Mouse (Mus musculus) liver, embryonic 11.5 days (tissue): ENCODE results near the gene Wbp2. TPM values are rescaled to one million over a fixed set of nuclear protein-coding genes. Genes with fewer than 3 reads are reported as not detected.

Source experiments
- ATAC-seq: fragments of 200-750 bp; cut with Nextera tagmentation; replicated peaks from 2 replicates; pipeline ENCODE4 v1.8.0; 2017; ENCODE audit warnings: moderate number of reproducible peaks, mild to moderate bottlenecking, moderate TSS enrichment, moderate library complexity; ENCODE audit not compliant: low FRiP score
- DNase-seq: peaks from one replicate; pipeline ENCODE4 v3.0.0-alpha.2; 2017; ENCODE audit warnings: low spot score
- H3K27ac ChIP-seq: fragments of 300-500 bp; sonication (generic); 2 replicates; pipeline ENCODE4 v1.5.1; 2014; ENCODE audit warnings: mild to moderate bottlenecking, low read depth, low read length, control low read depth
- H3K27me3 ChIP-seq: fragments of 300-500 bp; sonication (generic); replicated peaks from 2 replicates; pipeline ENCODE4 v1.6.1; 2014; ENCODE audit warnings: low read length, mixed read lengths; ENCODE audit not compliant: control insufficient read depth, insufficient read depth
- H3K36me3 ChIP-seq: fragments of 300-500 bp; sonication (generic); 2 replicates; pipeline ENCODE4 v1.6.1; 2014; ENCODE audit warnings: mild to moderate bottlenecking, low read length, moderate library complexity, mixed read lengths; ENCODE audit not compliant: control insufficient read depth, insufficient read depth
- H3K4me1 ChIP-seq: fragments of 300-500 bp; sonication (generic); replicated peaks from 2 replicates; pipeline ENCODE4 v1.6.1; 2014; ENCODE audit warnings: low read length, mixed read lengths; ENCODE audit not compliant: control insufficient read depth, insufficient read depth
- H3K4me2 ChIP-seq: fragments of 300-500 bp; sonication (generic); 2 replicates; pipeline ENCODE4 v1.6.1; 2014; ENCODE audit warnings: mild to moderate bottlenecking, control low read depth, moderate library complexity
- H3K4me3 ChIP-seq: fragments of 300-500 bp; sonication (generic); 2 replicates; pipeline ENCODE4 v1.5.1; 2014; ENCODE audit warnings: low read depth, low read length, control low read depth
- H3K9ac ChIP-seq: fragments of 300-500 bp; sonication (generic); 2 replicates; pipeline ENCODE4 v1.6.1; 2014; ENCODE audit warnings: low read depth, low read length, control low read depth
- H3K9me3 ChIP-seq: fragments of 300-500 bp; sonication (generic); 2 replicates; pipeline ENCODE4 v1.6.1; 2016; ENCODE audit warnings: low read length, inconsistent platforms, mixed read lengths; ENCODE audit not compliant: control insufficient read depth
- WGBS: fragments of 180-500 bp; shearing (Covaris S2); extraction: QIAGEN DNeasy Blood & Tissue Kit; methylation state at CpG from one replicate; pipeline ENCODE4 v1.1.7; 2014; 5-methylcytosine and 5-hydroxymethylcytosine counted together
- polyA plus RNA-seq: library from polyadenylated mRNA; unstranded; fragments of >200 nt; fragmentation: Nextera tagmentation; extraction: Ambion mirVana; gene quantifications from 2 replicates; pipeline ENCODE4 v1.2.1, GENCODE M21; 2014

The Wbp2 gene
- polyA plus RNA-seq, 1 experiment from 2014 or later = 105 TPM

DNA sequence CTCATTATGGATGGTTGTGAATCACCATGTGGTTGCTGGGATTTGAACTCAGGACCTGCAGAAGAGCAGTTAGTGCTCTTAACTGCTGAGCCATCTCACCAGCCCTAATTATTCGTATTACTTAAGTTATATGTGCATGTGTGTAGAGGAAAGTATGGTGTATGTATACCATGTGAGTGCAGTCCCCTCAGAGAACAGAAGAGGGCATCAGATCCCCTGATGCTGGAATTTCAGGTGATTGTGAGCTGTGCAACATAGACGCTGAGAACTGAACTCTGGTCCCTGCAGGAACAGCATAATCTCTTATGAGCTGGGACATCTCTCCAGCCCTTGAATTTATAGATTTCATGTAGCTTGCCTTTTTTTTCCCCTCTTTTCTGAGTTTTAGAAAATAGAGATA is 45.0 kb downstream of the Wbp2 start:
- H3K36me3 ChIP-seq = peaks cover 33% of the 10 kb centered on the region
- no peak for DNase-seq

GRCm38 (mm10) chr11:116040593-116040992 is 46.2 kb downstream of the Wbp2 start:
- H3K27ac ChIP-seq = no peak overlapping the region
- WGBS = 80% methylated on average over 6 of the region's 6 CpGs
- H3K27me3 ChIP-seq = no peaks in the 10 kb centered on the region
- peaks cover 29% of the 10 kb centered on the region for H3K36me3 ChIP-seq
- ATAC-seq (no peak), DNase-seq (no peak)
- no peak overlapping the region for H3K4me3 ChIP-seq
- H3K9me3 ChIP-seq = no peaks in the 10 kb centered on the region; the same call in 1 of the 2 replicates
- H3K4me1 ChIP-seq = no peaks in the 10 kb centered on the region
- H3K4me2 ChIP-seq = no peak overlapping the region
- H3K9ac ChIP-seq = no peak overlapping the region

More for the DNA sequence above, 45.0 kb downstream of the Wbp2 start:
- no peak for ATAC-seq
- no peaks in the 10 kb centered on the region for H3K27me3 ChIP-seq
- no peak overlapping the region for H3K4me3 ChIP-seq
- H3K4me2 ChIP-seq = no peak overlapping the region
- WGBS = 93% methylated on average over 2 of the region's 2 CpGs
- H3K4me1 ChIP-seq = no peaks in the 10 kb centered on the region
- no peak overlapping the region for H3K27ac ChIP-seq
- no peak overlapping the region for H3K9ac ChIP-seq
- H3K9me3 ChIP-seq = no peaks in the 10 kb centered on the region; the same call in 1 of the 2 replicates

DNA sequence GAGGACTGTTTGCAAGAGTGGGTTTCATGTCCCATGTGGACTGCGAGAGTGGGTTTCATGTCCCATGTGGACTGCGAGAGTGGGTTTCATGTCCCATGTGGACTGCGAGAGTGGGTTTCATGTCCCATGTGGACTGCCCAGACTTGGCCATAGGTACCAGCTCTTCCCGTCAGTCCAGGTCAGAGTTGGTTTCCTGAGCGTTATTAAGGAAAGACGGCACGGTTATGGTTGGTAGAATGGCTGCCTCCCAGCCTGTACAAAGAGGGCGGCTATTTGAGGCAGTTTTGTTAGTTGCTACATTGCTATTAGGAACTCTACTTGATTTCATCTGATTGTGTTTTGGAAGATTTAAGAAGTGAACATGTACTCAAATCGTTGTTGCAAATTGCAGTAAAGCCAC is 49.0 kb downstream of the Wbp2 start:
- WGBS = 93% methylated on average over 9 of the region's 9 CpGs
- H3K4me2 ChIP-seq = no peak overlapping the region
- no peaks in the 10 kb centered on the region for H3K4me1 ChIP-seq
- no peak overlapping the region for H3K9ac ChIP-seq
- DNase-seq = no peak
- no peak overlapping the region for H3K27ac ChIP-seq
- H3K9me3 ChIP-seq = no peaks in the 10 kb centered on the region; the same call in 1 of the 2 replicates
- H3K36me3 ChIP-seq = peaks cover 22% of the 10 kb centered on the region
- no peak overlapping the region for H3K4me3 ChIP-seq
- H3K27me3 ChIP-seq = no peaks in the 10 kb centered on the region
- ATAC-seq = no peak

DNA sequence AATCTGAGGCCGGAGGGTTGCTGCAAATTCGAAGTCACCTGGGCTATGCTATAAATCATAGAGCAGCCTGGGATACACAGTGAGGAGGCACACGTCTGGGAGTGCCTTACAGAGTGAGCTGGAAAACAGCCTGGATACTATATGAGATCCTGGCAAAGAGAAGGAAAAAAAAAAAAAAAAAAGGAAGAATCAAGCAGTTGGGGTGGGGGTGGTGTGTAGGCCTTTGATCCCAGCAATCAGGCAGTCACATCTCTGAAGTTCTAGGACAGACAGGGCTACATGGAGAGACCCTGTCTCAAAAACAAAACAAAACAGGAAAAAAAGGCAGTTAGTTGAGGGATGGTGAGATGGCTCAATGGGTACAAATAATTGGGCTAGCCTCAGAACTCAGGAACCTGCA is 50.1 kb downstream of the Wbp2 start:
- ATAC-seq = no peak
- WGBS = 93% methylated on average over 3 of the region's 3 CpGs

DNA sequence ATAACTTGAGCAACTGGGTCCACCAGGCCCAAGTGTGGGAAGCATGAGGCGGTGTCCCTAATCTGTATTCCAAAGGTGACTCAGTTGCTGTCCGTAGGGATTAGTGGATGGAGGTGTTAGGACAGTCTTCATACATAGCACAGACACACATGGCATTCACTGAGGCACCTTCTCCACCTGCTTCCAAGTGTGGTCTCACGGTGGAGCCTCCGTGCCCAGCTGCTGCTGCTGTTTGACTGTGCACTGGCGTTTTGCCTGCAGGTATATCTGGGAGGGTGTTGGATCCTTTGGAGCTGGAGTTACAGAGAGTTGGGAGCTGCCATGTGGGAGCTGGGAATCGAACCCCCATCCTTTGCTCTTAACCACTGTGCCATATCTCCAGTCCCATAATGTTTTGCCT is 52.2 kb downstream of the Wbp2 start:
- ATAC-seq = no peak
- Histone ChIP-seq H3K9me3 (no peaks in the 10 kb centered on the region), H3K4me1 (peaks cover 6% of the 10 kb centered on the region; the same call in 1 of the 2 replicates), H3K9ac (no peak overlapping the region; the same call in 1 of the 2 replicates), H3K4me2 (no peak overlapping the region), H3K4me3 (no peak overlapping the region), H3K27me3 (no peaks in the 10 kb centered on the region), H3K27ac (no peak overlapping the region), H3K36me3 (peaks cover 9% of the 10 kb centered on the region; the same call in 1 of the 2 replicates)
- 90% methylated on average over 6 of the region's 6 CpGs for WGBS
- DNase-seq = no peak

More for the DNA sequence above, 50.1 kb downstream of the Wbp2 start:
- Histone ChIP-seq H3K9me3 (no peaks in the 10 kb centered on the region; the same call in 1 of the 2 replicates), H3K27me3 (no peaks in the 10 kb centered on the region), H3K4me2 (no peak overlapping the region), H3K27ac (no peak overlapping the region), H3K4me3 (no peak overlapping the region), H3K9ac (no peak overlapping the region), H3K4me1 (peaks cover 2% of the 10 kb centered on the region; the same call in 1 of the 2 replicates), H3K36me3 (peaks cover 17% of the 10 kb centered on the region)
- DNase-seq = no peak

DNA sequence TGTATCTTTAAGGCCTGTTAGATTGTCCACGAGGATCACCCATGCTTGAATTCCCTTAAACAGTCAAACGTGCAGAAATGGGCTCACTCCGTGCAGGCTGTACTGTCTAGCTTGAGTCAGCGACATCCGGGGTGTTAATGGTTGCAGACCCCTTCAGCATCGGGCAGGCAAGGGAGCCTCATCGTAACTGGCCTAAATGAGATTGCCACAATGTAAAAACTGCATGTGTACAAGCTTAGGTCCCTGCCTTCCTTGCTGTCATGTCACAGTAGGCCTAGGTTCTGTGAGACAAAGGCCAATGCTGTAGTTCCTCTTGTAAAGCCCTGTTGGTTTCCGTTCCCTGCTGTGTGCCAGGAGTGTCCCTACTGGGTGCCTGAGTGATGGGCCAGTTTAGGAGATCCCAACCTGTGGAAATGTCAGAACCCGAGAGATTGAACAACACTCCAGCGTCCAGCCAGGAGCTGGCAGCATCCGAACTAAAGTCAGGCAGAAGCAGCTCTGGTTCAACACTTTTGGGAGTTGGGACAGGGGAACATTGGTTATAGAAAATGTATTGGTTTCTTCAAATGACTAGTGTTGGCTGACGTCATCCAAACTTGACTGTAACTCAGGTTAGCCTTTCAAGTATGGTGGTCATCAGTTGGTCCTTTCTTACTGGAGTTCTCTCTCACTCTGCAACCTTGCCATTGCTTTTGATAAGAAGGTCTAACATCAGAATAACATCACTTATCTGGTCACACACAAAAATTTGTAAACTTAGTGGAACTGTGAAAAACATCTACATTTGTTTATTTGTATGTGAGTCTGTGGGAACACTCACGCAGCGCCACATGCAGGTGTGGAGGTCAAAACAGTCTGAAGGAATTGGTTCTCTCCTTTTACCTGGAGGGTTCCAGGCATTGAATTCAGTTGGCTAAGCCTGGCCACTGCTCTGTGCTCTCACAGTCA is 55.6 kb downstream of the Wbp2 start:
- H3K36me3 ChIP-seq = 0 out of 2 replicates have a peak, but pooled peaks cover 2% of the 10 kb centered on the region
- no peaks in the 10 kb centered on the region for H3K9me3 ChIP-seq
- peak overlapping the region; percentile 69 for H3K4me3 ChIP-seq
- H3K4me2 ChIP-seq = peak overlapping the region; percentile 96
- 27% methylated on average over 14 of the region's 14 CpGs for WGBS
- no peaks in the 10 kb centered on the region for H3K27me3 ChIP-seq
- peaks cover 6% of the 10 kb centered on the region; the same call in 1 of the 2 replicates for H3K4me1 ChIP-seq
- H3K9ac ChIP-seq = peak overlapping the region; percentile 97
- H3K27ac ChIP-seq = peak overlapping the region; percentile 98
- DNase-seq (no peak), ATAC-seq (no peak)

GRCm38 (mm10) chr11:116030088-116030897 is 56.5 kb downstream of the Wbp2 start, which contains the start of gene Unk:
Gene Unk (plus strand): TSS chr11:116030322.
- Histone ChIP-seq H3K36me3 (0 out of 2 replicates have a peak, but pooled peaks cover 2% of the 10 kb centered on the region), H3K4me1 (peaks cover 6% of the 10 kb centered on the region; the same call in 1 of the 2 replicates), H3K4me2 (peak within 1 kb of the TSS; percentile 96), H3K9me3 (no peaks in the 10 kb centered on the region), H3K9ac (peak within 1 kb of the TSS; percentile 97), H3K27me3 (no peaks in the 10 kb centered on the region), H3K4me3 (peak within 1 kb of the TSS; percentile 69), H3K27ac (peak within 1 kb of the TSS; percentile 98)
- DNase-seq (peak; percentile 96), ATAC-seq (peak; percentile 92)
- under 1% methylated on average over 58 of the region's 67 CpGs for WGBS
